Mouse (Mus musculus): ENCODE data around the gene Bsnd. TPM values are rescaled to one million over a fixed set of nuclear protein-coding genes. Genes with fewer than 3 reads are reported as not detected.

Bsnd gene
- polyA plus RNA-seq, 1 experiment from 2014 or later = not detected

GRCm38 (mm10) chr4:106525001-106525400, 32.9 kb upstream of the Bsnd start:
- DNase-seq (ENCODE audit: low spot score) = no peak
- no peak overlapping the region for H3K9ac ChIP-seq (ENCODE audit: low read length)
- no peaks in the 10 kb centered on the region for H3K27me3 ChIP-seq (ENCODE audit: control insufficient read depth, insufficient read depth, low read length)
- no peaks in the 10 kb centered on the region for H3K4me1 ChIP-seq (ENCODE audit: control insufficient read depth, insufficient read depth, low read length)
- no peak overlapping the region for H3K4me2 ChIP-seq (ENCODE audit: low read depth, severe bottlenecking)
- H3K4me3 ChIP-seq (ENCODE audit: low read depth, low read length) = no peak overlapping the region
- H3K9me3 ChIP-seq (ENCODE audit: control insufficient read depth, low read length) = no peaks in the 10 kb centered on the region
- no peak for ATAC-seq (ENCODE audit: insufficient number of reproducible peaks, low FRiP score, low TSS enrichment, low read depth)
- no peak overlapping the region for H3K27ac ChIP-seq (replicated peaks; ENCODE audit: low read depth, low read length)
- H3K36me3 ChIP-seq (ENCODE audit: control insufficient read depth, insufficient read depth, low read length) = no peaks in the 10 kb centered on the region
- WGBS = 93% methylated on average over 2 of the region's 2 CpGs

GRCm38 (mm10) chr4:106524131-106524530, 32.0 kb upstream of the Bsnd start:
- H3K27me3 ChIP-seq (ENCODE audit: control insufficient read depth, insufficient read depth, low read length) = no peaks in the 10 kb centered on the region
- no peaks in the 10 kb centered on the region for H3K4me1 ChIP-seq (ENCODE audit: control insufficient read depth, insufficient read depth, low read length)
- ATAC-seq (ENCODE audit: insufficient number of reproducible peaks, low FRiP score, low TSS enrichment, low read depth) = no peak
- no peak overlapping the region for H3K9ac ChIP-seq (ENCODE audit: low read length)
- no peaks in the 10 kb centered on the region for H3K9me3 ChIP-seq (ENCODE audit: control insufficient read depth, low read length)
- no peak overlapping the region for H3K4me2 ChIP-seq (ENCODE audit: low read depth, severe bottlenecking)
- no peak overlapping the region for H3K27ac ChIP-seq (replicated peaks; ENCODE audit: low read depth, low read length)
- H3K4me3 ChIP-seq (ENCODE audit: low read depth, low read length) = no peak overlapping the region
- WGBS = 80% methylated on average over 2 of the region's 2 CpGs
- H3K36me3 ChIP-seq (ENCODE audit: control insufficient read depth, insufficient read depth, low read length) = no peaks in the 10 kb centered on the region
- DNase-seq (ENCODE audit: low spot score) = no peak

- Histone ChIP-seq H3K4me3 (ENCODE audit: low read depth, low read length) (no peak overlapping the region), H3K9ac (ENCODE audit: low read length) (no peak overlapping the region), H3K4me2 (ENCODE audit: low read depth, severe bottlenecking) (no peak overlapping the region), H3K36me3 (ENCODE audit: control insufficient read depth, insufficient read depth, low read length) (no peaks in the 10 kb centered on the region), H3K4me1 (ENCODE audit: control insufficient read depth, insufficient read depth, low read length) (no peaks in the 10 kb centered on the region), H3K27me3 (ENCODE audit: control insufficient read depth, insufficient read depth, low read length) (no peaks in the 10 kb centered on the region), H3K27ac (replicated peaks; ENCODE audit: low read depth, low read length) (no peak overlapping the region), H3K9me3 (ENCODE audit: control insufficient read depth, low read length) (no peaks in the 10 kb centered on the region)
- DNase-seq (ENCODE audit: low spot score) = no peak
- no peak for ATAC-seq (ENCODE audit: insufficient number of reproducible peaks, low FRiP score, low TSS enrichment, low read depth)
- WGBS = 64% methylated on average over 3 of the region's 3 CpGs
Observed at GRCm38 (mm10) chr4:106522547-106522946, 30.5 kb upstream of the Bsnd start.

GRCm38 (mm10) chr4:106514606-106515005, 22.5 kb upstream of the Bsnd start:
- 61% methylated on average over 6 of the region's 6 CpGs for WGBS
- no peak for ATAC-seq (ENCODE audit: insufficient number of reproducible peaks, low FRiP score, low TSS enrichment, low read depth)
- Histone ChIP-seq H3K4me3 (ENCODE audit: low read depth, low read length) (no peak overlapping the region), H3K27me3 (ENCODE audit: control insufficient read depth, insufficient read depth, low read length) (no peaks in the 10 kb centered on the region), H3K9me3 (ENCODE audit: control insufficient read depth, low read length) (no peaks in the 10 kb centered on the region), H3K36me3 (ENCODE audit: control insufficient read depth, insufficient read depth, low read length) (no peaks in the 10 kb centered on the region), H3K27ac (replicated peaks; ENCODE audit: low read depth, low read length) (no peak overlapping the region), H3K4me2 (ENCODE audit: low read depth, severe bottlenecking) (no peak overlapping the region), H3K4me1 (ENCODE audit: control insufficient read depth, insufficient read depth, low read length) (no peaks in the 10 kb centered on the region), H3K9ac (ENCODE audit: low read length) (no peak overlapping the region)
- no peak for DNase-seq (ENCODE audit: low spot score)

- 77% methylated on average over 4 of the region's 4 CpGs for WGBS
Observed at GRCm38 (mm10) chr4:106509888-106510287, 17.8 kb upstream of the Bsnd start.

GRCm38 (mm10) chr4:106505453-106506058, 13.5 kb upstream of the Bsnd start:
- no peaks in the 10 kb centered on the region for H3K4me1 ChIP-seq (ENCODE audit: control insufficient read depth, insufficient read depth, low read length)
- H3K27ac ChIP-seq (replicated peaks; ENCODE audit: low read depth, low read length) = no peak overlapping the region
- no peak overlapping the region for H3K4me2 ChIP-seq (ENCODE audit: low read depth, severe bottlenecking)
- DNase-seq (ENCODE audit: low spot score) = no peak
- ATAC-seq (ENCODE audit: insufficient number of reproducible peaks, low FRiP score, low TSS enrichment, low read depth) = no peak
- no peaks in the 10 kb centered on the region for H3K36me3 ChIP-seq (ENCODE audit: control insufficient read depth, insufficient read depth, low read length)
- no peaks in the 10 kb centered on the region for H3K9me3 ChIP-seq (ENCODE audit: control insufficient read depth, low read length)
- H3K9ac ChIP-seq (ENCODE audit: low read length) = no peak overlapping the region
- WGBS = 78% methylated on average over 14 of the region's 14 CpGs
- H3K4me3 ChIP-seq (ENCODE audit: low read depth, low read length) = no peak overlapping the region
- no peaks in the 10 kb centered on the region for H3K27me3 ChIP-seq (ENCODE audit: control insufficient read depth, insufficient read depth, low read length)

More at GRCm38 (mm10) chr4:106509888-106510287, 17.8 kb upstream of the Bsnd start:
- Histone ChIP-seq H3K27ac (replicated peaks; ENCODE audit: low read depth, low read length) (no peak overlapping the region), H3K4me2 (ENCODE audit: low read depth, severe bottlenecking) (no peak overlapping the region), H3K4me1 (ENCODE audit: control insufficient read depth, insufficient read depth, low read length) (no peaks in the 10 kb centered on the region), H3K4me3 (ENCODE audit: low read depth, low read length) (no peak overlapping the region), H3K27me3 (ENCODE audit: control insufficient read depth, insufficient read depth, low read length) (no peaks in the 10 kb centered on the region), H3K9me3 (ENCODE audit: control insufficient read depth, low read length) (no peaks in the 10 kb centered on the region), H3K9ac (ENCODE audit: low read length) (no peak overlapping the region), H3K36me3 (ENCODE audit: control insufficient read depth, insufficient read depth, low read length) (no peaks in the 10 kb centered on the region)
- ATAC-seq (ENCODE audit: insufficient number of reproducible peaks, low FRiP score, low TSS enrichment, low read depth) = no peak
- DNase-seq (ENCODE audit: low spot score) = no peak

GRCm38 (mm10) chr4:106503578-106503977, 11.5 kb upstream of the Bsnd start:
- H3K27me3 ChIP-seq (ENCODE audit: control insufficient read depth, insufficient read depth, low read length) = no peaks in the 10 kb centered on the region
- no peak overlapping the region for H3K27ac ChIP-seq (replicated peaks; ENCODE audit: low read depth, low read length)
- H3K9me3 ChIP-seq (ENCODE audit: control insufficient read depth, low read length) = no peaks in the 10 kb centered on the region
- no peak overlapping the region for H3K9ac ChIP-seq (ENCODE audit: low read length)
- no peak overlapping the region for H3K4me3 ChIP-seq (ENCODE audit: low read depth, low read length)
- no peak overlapping the region for H3K4me2 ChIP-seq (ENCODE audit: low read depth, severe bottlenecking)
- no peaks in the 10 kb centered on the region for H3K36me3 ChIP-seq (ENCODE audit: control insufficient read depth, insufficient read depth, low read length)
- ATAC-seq (ENCODE audit: insufficient number of reproducible peaks, low FRiP score, low TSS enrichment, low read depth) (no peak), DNase-seq (ENCODE audit: low spot score) (no peak)
- WGBS = 89% methylated on average over 3 of the region's 3 CpGs
- H3K4me1 ChIP-seq (ENCODE audit: control insufficient read depth, insufficient read depth, low read length) = peaks cover 6% of the 10 kb centered on the region

GRCm38 (mm10) chr4:106500066-106500465, 8.0 kb upstream of the Bsnd start:
- H3K9ac ChIP-seq (ENCODE audit: low read length) = no peak overlapping the region
- peaks cover 6% of the 10 kb centered on the region for H3K4me1 ChIP-seq (ENCODE audit: control insufficient read depth, insufficient read depth, low read length)
- ATAC-seq (ENCODE audit: insufficient number of reproducible peaks, low FRiP score, low TSS enrichment, low read depth) (no peak), DNase-seq (ENCODE audit: low spot score) (no peak)
- H3K4me2 ChIP-seq (ENCODE audit: low read depth, severe bottlenecking) = no peak overlapping the region
- 86% methylated on average over 10 of the region's 10 CpGs for WGBS
- H3K36me3 ChIP-seq (ENCODE audit: control insufficient read depth, insufficient read depth, low read length) = no peaks in the 10 kb centered on the region
- H3K27me3 ChIP-seq (ENCODE audit: control insufficient read depth, insufficient read depth, low read length) = no peaks in the 10 kb centered on the region
- H3K9me3 ChIP-seq (ENCODE audit: control insufficient read depth, low read length) = no peaks in the 10 kb centered on the region
- H3K27ac ChIP-seq (replicated peaks; ENCODE audit: low read depth, low read length) = no peak overlapping the region
- no peak overlapping the region for H3K4me3 ChIP-seq (ENCODE audit: low read depth, low read length)

- Histone ChIP-seq H3K36me3 (ENCODE audit: control insufficient read depth, insufficient read depth, low read length) (no peaks in the 10 kb centered on the region), H3K4me2 (ENCODE audit: low read depth, severe bottlenecking) (no peak overlapping the region), H3K4me1 (ENCODE audit: control insufficient read depth, insufficient read depth, low read length) (peaks cover 6% of the 10 kb centered on the region), H3K27me3 (ENCODE audit: control insufficient read depth, insufficient read depth, low read length) (no peaks in the 10 kb centered on the region), H3K4me3 (ENCODE audit: low read depth, low read length) (no peak overlapping the region), H3K9me3 (ENCODE audit: control insufficient read depth, low read length) (no peaks in the 10 kb centered on the region), H3K9ac (ENCODE audit: low read length) (no peak overlapping the region), H3K27ac (replicated peaks; ENCODE audit: low read depth, low read length) (no peak overlapping the region)
- no peak for DNase-seq (ENCODE audit: low spot score)
- no peak; the same call in 1 of the 2 replicates for ATAC-seq (ENCODE audit: insufficient number of reproducible peaks, low FRiP score, low TSS enrichment, low read depth)
- WGBS = 47% methylated on average over 3 of the region's 3 CpGs
Observed at GRCm38 (mm10) chr4:106498471-106498844, 6.4 kb upstream of the Bsnd start.
